Mouse (Mus musculus): ENCODE results near the gene Fam199x.

Fam199x gene

DNA sequence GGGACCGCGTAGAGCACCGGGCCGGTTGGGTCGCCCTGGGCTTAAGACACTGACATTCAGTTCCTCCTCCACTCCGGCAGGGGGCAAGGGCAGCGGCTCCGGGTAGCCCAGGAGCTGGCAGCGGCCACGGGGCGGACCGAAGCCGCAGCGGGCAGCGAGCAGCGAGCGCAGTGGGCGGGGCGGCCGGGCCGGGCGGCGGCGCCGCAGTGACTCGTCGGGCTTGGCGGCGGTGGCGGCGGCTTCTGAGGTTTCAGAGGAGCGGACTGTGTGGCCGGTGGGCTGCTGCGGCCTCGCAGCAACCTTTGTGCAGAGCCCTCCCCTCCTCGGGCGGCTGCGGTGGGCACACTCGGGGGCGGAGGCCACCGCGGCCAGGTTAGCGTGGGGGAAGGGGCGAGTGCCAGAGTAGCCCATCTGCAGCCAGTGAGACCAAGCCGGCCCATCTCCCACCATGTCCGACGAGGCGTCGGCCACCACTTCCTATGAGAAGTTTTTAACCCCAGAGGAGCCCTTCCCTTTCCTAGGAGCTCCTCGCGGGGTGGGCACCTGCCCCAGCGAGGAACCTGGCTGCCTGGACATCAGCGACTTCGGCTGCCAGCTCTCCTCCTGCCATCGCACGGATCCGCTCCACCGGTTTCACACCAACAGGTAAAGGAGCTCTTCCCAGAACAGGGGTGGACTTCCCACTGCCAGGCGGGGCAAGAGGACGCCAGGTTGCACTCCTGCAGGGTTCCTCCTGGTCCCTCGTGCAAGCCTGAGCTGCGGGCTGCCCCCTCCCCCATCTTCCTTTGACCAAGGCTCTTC is at the start of gene Fam199x:
Gene Fam199x, plus strand, starts transcription at position 170 of the 801 bp plus-strand sequence.
- peak; percentile 61 for DNase-seq (ENCODE audit: extremely low read depth, low read depth)

DNA sequence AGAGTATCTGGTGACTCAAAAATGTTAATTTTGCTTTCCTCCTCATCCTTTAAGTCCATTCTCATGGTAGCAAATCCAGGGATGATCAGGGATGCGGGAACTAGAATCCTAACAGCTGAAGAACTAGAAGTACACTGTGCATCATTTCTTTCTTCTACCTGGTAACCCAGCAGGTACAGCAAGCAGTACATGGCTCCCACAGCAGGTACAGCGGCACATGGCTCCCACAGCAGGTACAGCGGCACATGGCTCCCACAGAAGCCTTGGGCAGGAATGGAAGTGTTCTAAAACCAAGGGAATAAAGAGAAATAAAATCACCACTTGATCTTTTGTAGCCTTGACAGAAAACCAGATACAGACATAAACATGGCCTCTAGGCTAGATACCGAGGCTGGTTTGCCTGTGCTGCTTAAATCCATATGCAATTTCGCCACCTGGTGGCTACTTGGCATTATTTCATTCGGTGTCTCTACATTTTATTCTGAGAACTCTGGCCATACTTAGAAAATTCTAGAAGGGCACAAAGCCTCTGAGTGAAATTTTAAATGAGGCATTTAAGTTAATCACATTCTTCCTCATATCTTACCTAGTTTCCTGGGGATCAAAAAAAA is 34.2 kb upstream of the Fam199x start:
- DNase-seq (ENCODE audit: extremely low read depth, low read depth), result peak; percentile 59

DNA sequence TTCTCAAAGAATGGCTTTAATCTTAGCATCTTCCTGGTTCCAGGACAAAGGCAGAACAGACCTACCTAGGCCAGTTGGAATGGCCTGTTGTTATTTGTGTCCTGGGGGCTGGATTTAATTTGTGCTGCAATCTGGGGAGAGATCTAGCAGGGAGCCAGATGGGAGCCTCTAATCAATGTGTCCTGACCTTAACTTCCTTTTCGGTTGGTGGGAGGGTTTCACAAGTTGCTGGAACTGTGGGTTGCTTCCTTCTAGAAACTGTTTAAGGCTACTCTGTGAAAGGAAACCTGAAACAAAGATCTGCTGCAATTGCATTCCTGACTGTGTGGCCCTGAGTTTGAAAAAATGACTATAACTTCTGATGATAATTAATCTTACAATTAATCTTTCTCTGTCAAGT is 31.7 kb upstream of the Fam199x start:
- DNase-seq (ENCODE audit: extremely low read depth, low read depth), result no peak

DNA sequence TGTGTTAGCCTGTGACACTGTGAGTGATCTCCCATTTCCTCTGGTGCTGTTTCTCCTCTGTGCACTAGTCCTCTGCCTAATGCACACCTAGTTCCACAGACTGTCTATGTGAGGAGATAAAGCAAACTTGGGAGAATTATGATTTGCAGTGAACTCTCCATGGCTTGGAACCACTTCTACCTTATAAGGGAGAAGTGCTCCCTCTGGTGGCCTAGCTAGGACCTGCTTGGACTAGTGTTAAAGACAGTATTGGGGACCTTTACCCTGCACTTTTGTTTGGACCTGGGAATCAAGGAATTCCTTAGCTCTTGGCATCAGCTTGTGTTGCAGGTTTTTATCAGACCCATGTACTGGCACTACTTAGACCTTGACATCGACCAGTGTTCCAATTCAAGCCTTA is 30.1 kb upstream of the Fam199x start:
- peak; percentile 56 for DNase-seq (ENCODE audit: extremely low read depth, low read depth)

DNA sequence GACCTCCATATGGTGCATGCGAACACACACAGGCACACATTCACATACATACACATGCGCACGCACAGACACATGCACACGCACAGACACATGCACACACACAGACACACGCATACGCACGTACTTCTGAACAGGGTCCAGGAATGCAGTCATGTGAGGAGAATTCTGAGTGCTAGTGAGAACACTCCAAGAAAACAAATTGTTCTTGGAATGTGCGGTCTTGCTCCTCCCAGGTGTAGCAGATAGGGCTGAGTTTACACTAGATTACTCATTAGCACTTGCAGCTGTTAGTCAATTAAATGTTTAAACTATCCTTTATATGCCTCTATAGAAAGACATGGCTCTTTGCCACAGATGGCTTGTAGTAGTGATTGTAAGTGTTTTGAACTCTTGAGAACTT is 18.5 kb upstream of the Fam199x start:
- DNase-seq (ENCODE audit: extremely low read depth, low read depth), result no peak

DNA sequence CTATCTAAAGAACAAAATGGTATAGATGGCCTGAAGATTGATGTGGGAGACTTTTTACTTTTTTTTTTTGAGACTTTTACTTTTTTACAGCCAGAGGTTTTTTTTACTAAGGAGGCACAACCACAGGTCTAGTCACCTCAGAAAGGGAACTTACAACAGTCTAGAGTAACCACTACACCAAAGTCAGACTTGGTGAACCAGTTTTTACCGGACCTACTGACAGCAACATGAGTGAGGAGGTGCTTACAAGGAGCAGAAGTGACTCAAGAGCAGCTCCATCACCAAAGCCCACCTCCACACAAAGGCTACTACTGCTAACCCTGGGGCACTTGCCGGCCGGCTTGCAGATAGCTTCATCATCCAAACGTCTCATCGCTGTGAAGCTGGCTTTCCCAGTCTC is 17.7 kb upstream of the Fam199x start:
- DNase-seq (ENCODE audit: extremely low read depth, low read depth), result no peak

DNA sequence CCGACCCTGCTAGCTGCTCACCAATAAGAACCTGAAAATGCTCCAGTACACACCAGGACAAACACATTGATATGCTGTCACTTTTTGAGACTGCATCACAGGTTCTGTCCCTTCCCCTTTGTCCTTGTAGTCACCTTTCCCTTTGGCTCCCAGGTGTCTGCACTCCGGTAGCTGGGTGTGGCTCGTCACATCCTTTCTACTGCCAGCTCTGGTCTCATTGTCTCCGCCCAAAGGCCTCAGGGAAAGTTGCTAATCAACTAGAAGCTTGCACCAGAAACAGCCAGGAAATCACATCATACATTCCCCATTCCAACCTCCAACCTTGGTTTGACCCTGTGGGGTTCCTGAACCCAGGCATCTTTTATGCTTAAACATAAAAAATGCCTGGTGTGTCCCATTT is 15.1 kb upstream of the Fam199x start:
- no peak for DNase-seq (ENCODE audit: extremely low read depth, low read depth)

DNA sequence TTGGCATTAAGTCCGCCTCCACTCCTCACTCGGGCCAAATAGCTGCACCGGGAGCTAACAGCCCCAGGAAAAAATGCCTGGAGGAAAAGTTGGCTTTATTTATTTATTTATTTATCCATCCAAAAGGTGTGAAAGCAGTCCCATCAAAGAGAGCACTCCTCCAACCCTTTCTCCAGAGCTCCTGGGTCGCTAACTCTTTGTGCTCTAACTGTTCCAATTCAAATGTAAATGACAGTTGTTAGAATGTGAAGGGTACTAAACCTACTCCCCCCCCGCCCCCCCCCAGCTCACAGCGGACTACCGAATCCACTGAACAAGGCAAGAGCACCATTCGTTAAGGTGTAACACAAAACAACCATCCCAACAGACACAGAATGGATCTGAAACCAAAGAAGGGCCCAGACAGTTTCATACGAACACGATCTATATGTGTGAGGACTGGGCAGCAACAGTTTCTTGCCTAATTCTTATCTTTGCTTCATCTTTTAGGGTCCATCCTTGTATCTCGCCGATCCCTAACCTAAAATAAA is 11.9 kb upstream of the Fam199x start:
- no peak for DNase-seq (ENCODE audit: extremely low read depth, low read depth)

DNA sequence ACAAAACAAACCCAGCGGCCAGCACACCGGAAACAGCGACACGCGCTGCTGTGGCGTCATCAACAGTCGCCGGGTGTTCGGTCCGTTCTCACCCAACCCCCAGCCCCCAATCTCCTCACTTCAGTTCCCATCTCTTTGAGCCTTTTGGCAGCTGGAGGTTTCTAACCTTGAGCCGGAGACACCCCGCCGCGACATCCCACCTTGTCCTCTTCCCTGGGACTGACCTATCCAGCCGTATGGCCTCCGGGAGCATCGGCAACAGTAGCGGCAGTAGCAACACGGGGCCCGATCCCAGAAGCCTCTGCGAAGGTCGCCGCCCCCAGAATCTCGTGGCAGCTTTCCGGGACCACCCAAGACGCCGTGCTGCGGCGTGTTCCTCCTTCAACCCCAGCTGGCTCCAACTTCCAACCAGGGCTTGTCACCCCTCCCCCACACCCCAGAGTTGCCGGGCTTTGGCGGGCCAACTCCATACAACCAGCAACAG is 11.4 kb upstream of the Fam199x start, which contains the start of gene Slc25a53:
Gene Slc25a53, minus strand, starts transcription at position 303 of the 484 bp plus-strand sequence.
- peak; percentile 85 for DNase-seq (ENCODE audit: extremely low read depth, low read depth)

DNA sequence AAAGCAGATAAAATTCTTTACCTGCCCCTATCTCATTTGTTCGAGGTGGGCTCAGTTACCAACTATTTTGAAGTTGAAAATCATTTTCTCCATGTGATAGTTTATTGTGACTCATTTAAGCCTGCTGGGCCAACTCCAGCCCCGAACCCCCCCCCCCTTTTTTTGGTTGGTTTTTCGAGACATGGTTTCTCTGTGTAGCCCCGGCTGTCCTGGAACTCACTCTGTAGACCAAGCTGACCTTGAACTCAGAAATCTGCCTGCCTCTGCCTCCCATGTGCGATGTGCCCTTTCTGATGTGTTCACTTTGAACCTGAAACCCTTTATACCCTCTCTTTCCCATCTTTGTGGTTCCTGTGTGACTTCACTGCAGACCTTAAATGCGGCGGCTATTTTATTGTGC is 10.9 kb upstream of the Fam199x start:
- DNase-seq (ENCODE audit: extremely low read depth, low read depth), result no peak

DNA sequence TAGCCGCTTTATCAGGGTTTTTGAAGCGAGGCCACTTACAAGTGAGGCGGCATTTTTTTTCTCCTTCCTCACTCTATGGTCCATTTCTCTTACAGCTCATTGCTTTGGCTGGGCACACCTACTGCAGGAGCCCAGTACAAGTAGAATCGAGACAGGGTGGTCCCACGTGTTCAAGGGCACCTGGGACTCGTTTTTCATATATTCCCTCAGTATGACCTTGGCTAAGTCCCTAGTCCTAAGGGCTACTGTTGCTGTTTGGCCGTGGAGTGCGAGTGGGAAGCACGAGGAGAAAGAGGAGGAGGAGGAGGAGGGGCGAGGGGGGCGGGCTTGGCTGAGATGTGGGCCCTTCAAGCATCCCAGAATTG is 352 bp upstream of the Fam199x start:
- peak; percentile 46 for DNase-seq (ENCODE audit: extremely low read depth, low read depth)

DNA sequence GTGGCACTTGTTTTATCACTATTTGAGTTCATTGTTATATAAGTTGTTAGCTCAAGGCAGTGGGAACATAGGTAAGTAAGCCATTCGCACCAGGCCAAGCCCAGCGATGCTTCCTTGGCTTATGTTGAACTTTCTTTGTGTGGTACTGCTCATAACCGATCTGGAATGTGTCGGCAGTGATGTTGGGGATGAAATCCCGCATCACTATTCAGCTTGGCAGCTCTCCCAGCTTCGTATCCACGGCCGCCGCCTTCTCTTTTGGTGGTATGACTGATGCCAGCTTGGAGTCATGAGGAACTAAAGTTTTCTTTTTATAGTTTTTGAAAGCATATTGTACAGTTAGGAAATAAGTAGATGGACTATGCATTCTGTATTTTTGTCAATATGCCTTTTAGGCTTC is 13.8 kb downstream of the Fam199x start:
- DNase-seq (ENCODE audit: extremely low read depth, low read depth), result no peak

DNA sequence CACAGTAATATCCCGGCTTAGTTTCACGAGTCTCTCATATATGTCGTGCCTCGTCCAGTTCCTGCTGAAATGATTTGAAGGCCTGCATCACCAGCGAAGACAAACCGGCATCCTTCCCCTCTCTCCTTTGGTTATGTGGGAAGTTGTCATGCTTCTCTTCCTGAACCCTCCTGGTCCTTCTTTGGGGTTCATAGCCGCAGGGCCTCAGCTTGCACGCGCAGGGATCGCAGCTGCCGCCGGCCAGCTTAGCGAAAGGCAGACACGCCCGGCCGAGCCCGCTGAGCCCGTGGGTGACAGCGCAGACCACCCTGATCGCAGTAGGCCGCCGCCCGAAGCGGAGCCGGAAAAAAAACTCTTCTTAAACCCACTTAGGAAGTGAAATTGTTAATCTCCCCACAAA is 55.1 kb downstream of the Fam199x start:
- DNase-seq (ENCODE audit: extremely low read depth, low read depth), result no peak

DNA sequence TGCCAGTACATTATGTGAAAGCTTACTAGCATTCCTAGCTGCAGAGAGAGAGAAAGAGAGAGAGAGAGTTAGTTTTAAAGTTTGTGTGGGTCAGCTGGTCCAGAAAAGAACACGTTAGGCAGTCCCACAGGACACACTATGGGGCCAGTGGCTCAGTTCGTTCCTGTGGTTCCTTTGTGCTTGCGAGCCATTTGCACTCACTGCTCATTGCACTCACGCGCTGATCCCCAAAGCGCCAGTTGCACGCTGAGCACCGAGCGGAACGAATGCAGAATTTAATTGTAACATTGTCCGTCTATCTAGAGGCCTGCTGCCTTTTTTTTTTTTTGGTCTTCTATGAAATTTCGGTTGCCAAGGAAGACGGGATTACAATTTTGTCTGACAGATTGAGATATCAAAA is 57.1 kb downstream of the Fam199x start:
- no peak for DNase-seq (ENCODE audit: extremely low read depth, low read depth)

DNA sequence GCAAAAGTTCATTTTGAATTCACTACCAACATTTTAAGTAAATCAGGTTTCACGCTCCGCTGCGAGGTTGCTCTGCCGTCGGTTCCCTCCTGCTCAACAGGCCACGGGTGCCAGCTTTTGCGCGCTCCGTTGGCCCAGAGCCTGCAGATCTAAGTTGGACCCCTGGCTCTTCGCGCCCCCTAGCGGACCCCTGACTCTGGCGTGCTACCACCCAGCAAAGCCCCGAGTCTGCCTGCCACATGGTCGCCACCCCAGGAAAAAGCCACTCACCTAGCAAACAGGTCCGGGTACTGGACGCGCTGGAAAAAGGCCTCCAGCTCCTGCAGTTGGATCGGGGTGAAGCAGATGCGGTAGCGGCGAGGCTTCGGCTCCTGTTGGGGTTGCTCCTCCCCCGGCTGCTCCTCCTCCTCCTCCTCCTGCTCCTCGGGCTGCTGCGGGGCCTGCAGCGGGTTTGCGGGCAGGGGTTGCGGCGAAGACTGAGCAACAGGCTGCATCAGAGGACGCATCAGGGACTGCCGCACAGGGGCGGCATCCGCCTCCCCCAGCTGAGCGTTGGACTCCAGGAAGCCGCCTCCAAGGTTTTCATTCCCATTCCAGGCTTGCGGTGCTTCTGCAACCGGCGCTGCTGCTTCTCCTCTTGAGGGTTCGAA is 68.8 kb downstream of the Fam199x start:
- no peak for DNase-seq (ENCODE audit: extremely low read depth, low read depth)

DNA sequence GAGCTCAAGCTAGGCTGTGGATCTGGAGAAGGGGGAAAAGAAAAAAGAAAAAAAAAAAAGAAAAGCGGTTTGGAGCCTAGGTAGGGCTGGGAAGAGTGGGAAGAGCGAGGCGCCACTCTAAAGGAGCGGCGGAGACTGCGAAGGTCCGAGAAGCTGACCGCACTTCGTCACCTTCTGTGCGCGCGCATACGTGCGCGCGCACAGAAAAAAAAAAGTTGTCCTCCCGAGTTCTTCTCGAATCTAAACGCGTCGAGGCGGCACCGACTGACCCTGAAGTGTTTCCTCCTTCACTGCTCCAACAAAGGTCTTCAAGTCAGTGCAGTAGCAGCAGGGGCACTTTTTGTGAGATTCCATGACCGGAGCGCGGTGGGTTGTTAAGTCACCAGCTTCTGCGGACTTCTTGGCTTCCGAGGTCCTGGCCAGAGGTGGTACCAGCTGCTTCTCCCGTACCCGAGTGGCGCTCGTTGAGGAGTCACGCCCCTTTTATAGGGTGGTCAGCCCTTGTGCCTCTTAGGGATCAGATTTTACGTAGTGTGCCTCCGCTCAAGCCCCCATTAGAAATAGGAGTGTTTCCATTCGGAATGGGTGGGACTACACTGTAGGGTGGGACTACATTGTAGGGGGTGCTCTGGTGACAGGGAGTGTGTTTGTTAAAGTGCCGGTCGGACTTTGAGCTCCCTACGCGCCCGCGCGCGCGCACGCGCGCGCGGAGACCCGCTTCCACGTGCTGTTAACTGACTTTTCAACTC is 70.5 kb downstream of the Fam199x start:
- DNase-seq (ENCODE audit: extremely low read depth, low read depth), result no peak

DNA sequence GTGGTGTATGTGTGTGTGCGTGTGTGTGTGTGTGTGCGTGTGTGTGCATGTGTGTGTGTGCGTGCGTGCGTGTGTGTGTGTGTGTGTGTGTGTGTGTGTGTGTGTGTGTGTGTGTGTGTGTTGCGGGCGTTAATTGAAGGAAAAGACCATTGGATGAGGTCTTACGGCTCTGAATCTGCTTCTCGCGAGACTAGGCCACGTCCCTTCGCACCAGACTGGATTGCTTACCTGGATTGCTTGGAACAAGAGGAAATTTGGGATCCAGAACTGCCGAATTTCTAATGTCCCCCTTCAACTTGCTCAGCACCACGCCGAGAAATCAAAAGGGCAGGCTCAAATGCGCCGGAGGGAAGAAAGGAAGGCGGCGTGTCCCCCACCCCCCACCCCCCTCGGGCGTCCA is 72.3 kb downstream of the Fam199x start, which contains the start of gene Esx1:
Gene Esx1, minus strand, starts transcription at position 366 of the 400 bp plus-strand sequence.
- no peak for DNase-seq (ENCODE audit: extremely low read depth, low read depth)

DNA sequence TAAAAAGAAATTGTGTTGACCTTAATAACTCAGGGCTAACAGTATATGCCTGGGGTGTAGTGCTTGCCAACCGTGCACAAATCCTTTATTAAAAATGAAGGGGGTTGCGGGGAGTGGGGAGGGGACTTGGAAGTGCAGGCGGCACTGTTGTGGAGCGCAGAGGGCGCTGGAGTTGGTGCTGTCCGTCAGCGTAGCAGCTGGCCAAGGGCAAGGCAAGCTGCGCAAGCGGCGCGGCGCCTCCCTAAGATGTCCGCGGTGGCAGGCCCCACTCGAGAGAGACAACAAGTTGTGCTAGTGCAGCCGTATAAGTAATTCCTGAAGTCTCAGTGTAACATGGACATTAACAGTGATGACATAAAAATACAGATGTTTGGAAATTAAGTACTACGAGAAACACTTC is 78.1 kb downstream of the Fam199x start:
- DNase-seq (ENCODE audit: extremely low read depth, low read depth), result no peak

All from MEL-GATA-1-ER (cell line).